Mouse (Mus musculus): ENCODE data around the gene Zfp618. TPM values are rescaled to one million over a fixed set of nuclear protein-coding genes. Genes with fewer than 3 reads are reported as not detected.

The Zfp618 gene
- polyA plus RNA-seq, 1 experiment from 2014 or later, result 37.6 TPM

DNA sequence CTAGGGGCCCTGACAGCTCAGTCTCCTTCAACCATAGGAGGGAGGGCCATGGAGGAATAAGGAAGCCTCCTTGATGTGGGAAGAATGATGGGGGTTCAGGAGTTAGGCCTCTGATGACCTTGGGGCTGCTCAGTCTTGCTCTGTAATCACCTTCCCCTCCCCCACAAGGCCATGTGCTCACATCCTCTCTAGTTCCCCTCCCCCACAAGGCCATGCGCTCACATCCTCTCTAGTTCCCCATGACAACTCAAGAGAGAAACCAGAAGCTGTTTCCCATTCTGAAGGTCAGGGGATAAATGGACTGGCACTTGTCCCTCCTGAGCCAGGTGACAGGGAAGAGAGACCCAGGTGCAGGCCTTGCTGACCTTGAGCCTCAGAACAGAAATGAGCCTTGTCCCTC lies 124.1 kb downstream of the Zfp618 start:
- Histone ChIP-seq H3K27me3 (replicated peaks) (no peaks in the 10 kb centered on the region), H3K4me1 (no peaks in the 10 kb centered on the region), H3K4me3 (no peak overlapping the region), H3K36me3 (replicated peaks) (no peaks in the 10 kb centered on the region), H3K27ac (no peak overlapping the region), H3K9me3 (no peaks in the 10 kb centered on the region), H3K9ac (no peak overlapping the region), H3K4me2 (no peak overlapping the region)
- 94% methylated on average over 1 of the region's 1 CpGs for WGBS
- ATAC-seq (replicated peaks), result no peak

DNA sequence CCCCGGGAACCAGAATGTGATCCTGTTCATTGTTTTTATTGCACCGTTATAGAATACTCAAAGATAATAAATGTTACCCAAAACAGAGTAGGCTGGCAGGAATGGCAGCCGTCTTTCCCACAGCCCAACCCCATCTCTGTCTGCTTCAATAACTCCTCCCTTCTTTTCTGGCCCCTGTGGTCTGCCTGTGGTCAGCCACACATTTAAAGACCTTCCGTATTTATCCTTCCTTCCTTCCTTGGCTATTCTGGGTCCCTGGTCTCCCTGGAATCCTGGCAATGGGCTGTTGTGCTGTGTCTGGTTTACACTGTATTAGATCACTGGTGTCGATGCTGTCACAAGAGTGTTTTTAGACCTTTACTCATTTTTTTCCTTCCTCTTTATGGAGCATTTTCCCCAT lies 125.8 kb downstream of the Zfp618 start:
- 93% methylated on average over 5 of the region's 5 CpGs for WGBS
- no peaks in the 10 kb centered on the region for H3K4me1 ChIP-seq
- H3K4me3 ChIP-seq, result no peak overlapping the region
- no peaks in the 10 kb centered on the region for H3K36me3 ChIP-seq (replicated peaks)
- no peaks in the 10 kb centered on the region for H3K9me3 ChIP-seq
- no peak overlapping the region for H3K27ac ChIP-seq
- no peak for ATAC-seq (replicated peaks)
- H3K4me2 ChIP-seq, result no peak overlapping the region
- no peak overlapping the region for H3K9ac ChIP-seq
- no peaks in the 10 kb centered on the region for H3K27me3 ChIP-seq (replicated peaks)

DNA sequence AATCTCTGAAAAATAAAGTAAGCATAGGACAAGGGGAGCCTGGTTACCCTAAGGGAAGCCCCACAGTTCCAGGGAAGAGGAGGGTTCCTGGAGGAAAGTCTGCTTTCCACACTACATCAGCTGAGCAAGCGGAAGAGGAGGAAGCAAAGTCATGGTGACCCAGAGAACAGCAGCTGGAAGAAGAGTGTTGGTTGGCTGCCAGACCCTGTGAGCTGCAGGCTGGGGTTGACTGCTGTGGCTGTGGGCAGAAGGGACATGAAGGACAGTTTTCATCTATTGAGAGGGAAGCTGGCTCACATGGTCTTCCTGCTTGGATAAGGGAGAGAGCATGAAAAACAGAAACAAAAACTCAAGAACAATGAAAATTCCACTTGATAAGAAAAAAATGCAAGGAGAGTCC lies 132.2 kb downstream of the Zfp618 start:
- no peak overlapping the region for H3K4me3 ChIP-seq
- no peak for ATAC-seq (replicated peaks)
- no peaks in the 10 kb centered on the region for H3K4me1 ChIP-seq
- WGBS, result 86% methylated on average over 1 of the region's 1 CpGs
- no peak overlapping the region for H3K4me2 ChIP-seq
- H3K27me3 ChIP-seq (replicated peaks), result no peaks in the 10 kb centered on the region
- no peak overlapping the region for H3K9ac ChIP-seq
- no peak overlapping the region for H3K27ac ChIP-seq
- peaks cover 19% of the 10 kb centered on the region; the same call in 1 of the 2 replicates for H3K36me3 ChIP-seq (replicated peaks)
- no peaks in the 10 kb centered on the region for H3K9me3 ChIP-seq

DNA sequence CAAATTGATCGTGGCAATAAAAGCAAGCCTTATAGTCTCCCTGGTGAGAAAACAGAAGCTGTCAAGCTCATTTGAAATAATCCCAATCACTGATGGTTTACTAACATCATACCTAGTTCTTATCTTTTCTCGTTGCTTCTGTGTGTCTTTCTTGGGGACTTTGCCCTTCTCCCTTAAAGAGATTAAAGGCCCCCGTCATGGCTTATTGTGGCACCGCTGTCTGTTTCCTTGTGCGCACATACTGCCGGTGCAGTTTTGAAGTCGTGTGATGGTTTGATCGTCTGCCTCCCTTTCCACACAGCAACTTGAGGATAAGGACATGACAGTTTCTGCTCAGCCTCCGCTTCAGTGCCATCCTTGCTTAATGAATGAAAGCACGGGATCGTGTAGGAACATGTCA lies 135.1 kb downstream of the Zfp618 start:
- Histone ChIP-seq H3K36me3 (replicated peaks) (peaks cover 19% of the 10 kb centered on the region; the same call in 1 of the 2 replicates), H3K9ac (no peak overlapping the region), H3K27me3 (replicated peaks) (no peaks in the 10 kb centered on the region), H3K4me3 (no peak overlapping the region), H3K27ac (no peak overlapping the region), H3K4me1 (no peaks in the 10 kb centered on the region), H3K4me2 (no peak overlapping the region), H3K9me3 (no peaks in the 10 kb centered on the region)
- 66% methylated on average over 11 of the region's 11 CpGs for WGBS
- no peak for ATAC-seq (replicated peaks)

DNA sequence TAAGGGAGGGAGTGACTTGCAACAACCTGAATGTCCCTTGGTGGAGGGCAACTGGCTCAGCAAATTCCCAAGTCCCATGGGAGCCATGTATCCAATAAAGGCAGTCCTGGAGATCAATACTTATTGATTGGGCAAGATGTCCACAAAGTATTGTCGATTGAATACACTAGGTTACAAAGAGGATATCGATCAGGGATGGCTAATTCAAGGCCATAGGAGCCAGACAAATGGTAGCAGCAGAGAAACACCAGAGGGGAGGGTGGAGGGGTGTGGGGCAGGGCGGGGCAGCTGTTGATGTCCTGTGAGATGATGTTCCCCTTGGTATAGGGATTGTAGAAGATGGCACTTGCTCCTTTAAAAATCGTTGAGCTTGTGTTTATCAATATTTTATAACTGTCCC lies 136.7 kb downstream of the Zfp618 start:
- WGBS, result 91% methylated on average over 4 of the region's 4 CpGs
- no peaks in the 10 kb centered on the region for H3K9me3 ChIP-seq
- no peaks in the 10 kb centered on the region for H3K4me1 ChIP-seq
- no peak overlapping the region for H3K9ac ChIP-seq
- H3K27me3 ChIP-seq (replicated peaks), result no peaks in the 10 kb centered on the region
- peaks cover 15% of the 10 kb centered on the region; the same call in 1 of the 2 replicates for H3K36me3 ChIP-seq (replicated peaks)
- ATAC-seq (replicated peaks), result no peak
- H3K27ac ChIP-seq, result no peak overlapping the region
- no peak overlapping the region for H3K4me3 ChIP-seq
- H3K4me2 ChIP-seq, result no peak overlapping the region

DNA sequence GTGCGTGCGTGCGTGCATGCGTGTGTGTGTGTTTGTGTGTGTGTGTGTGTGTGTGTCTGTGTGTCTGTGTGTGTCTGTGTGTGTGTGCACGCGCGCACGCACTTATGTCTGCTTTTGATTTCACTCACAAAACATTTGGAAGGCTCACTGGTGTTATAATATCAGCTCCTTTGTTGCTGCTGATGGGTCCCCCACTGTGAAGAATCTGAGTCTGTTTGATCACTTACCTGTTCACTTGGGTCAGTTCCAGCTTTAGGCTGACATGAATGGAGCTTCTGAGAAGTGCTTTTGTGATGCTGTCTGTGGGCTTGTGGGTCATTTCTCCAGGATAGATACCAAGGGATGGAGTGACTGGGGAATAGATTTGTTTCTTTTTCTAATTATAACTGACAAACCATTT lies 140.3 kb downstream of the Zfp618 start:
- ATAC-seq (replicated peaks), result no peak
- no peak overlapping the region for H3K9ac ChIP-seq
- no peak overlapping the region for H3K27ac ChIP-seq
- WGBS, result 95% methylated on average over 8 of the region's 8 CpGs
- H3K9me3 ChIP-seq, result no peaks in the 10 kb centered on the region
- no peak overlapping the region for H3K4me2 ChIP-seq
- H3K4me3 ChIP-seq, result no peak overlapping the region
- no peaks in the 10 kb centered on the region for H3K4me1 ChIP-seq
- H3K36me3 ChIP-seq (replicated peaks), result peaks cover 3% of the 10 kb centered on the region; the same call in 1 of the 2 replicates
- no peaks in the 10 kb centered on the region for H3K27me3 ChIP-seq (replicated peaks)

DNA sequence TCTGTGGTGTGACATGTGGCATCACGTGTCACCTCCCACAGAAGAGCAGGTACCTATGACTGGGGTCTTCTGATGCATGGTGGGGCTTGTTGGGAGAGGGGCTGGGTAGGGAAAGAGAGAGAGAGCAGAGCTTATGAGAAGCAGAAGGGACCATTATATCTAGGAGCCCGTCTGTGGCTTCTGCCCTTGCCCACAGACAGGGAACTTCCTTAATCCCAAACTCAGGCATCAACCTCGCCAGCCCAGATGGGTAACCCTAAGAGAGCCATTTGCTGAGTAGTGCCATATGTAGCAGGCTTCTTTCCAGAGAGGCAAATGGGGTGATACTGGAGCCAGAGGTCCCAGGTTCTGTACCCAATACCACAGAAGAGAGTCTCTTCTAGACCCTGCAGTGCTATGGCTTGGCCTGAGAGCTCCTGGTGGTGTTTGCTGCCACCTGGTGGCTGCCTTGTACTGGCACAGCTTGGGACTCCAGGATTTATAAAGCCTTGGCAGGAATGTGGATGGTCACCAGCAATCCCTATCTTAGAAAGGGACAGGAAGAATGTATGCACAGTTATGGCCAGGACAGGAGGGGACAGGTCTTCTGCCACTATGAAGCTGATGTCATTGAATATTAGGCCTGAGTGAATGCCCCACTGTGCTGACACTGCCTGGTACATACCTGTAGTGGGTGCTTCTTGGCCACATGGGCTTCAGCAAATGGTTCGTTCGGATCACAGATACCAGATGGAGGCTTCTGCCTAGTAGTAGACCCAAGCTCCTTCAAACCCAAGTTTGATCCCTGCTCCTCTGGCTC lies 153.5 kb downstream of the Zfp618 start:
- Histone ChIP-seq H3K9ac (no peak overlapping the region), H3K36me3 (replicated peaks) (peaks cover 13% of the 10 kb centered on the region; the same call in 1 of the 2 replicates), H3K9me3 (no peaks in the 10 kb centered on the region), H3K4me2 (no peak overlapping the region), H3K4me3 (no peak overlapping the region), H3K27me3 (replicated peaks) (no peaks in the 10 kb centered on the region), H3K27ac (no peak overlapping the region), H3K4me1 (no peaks in the 10 kb centered on the region)
- 89% methylated on average over 5 of the region's 5 CpGs for WGBS
- peak; percentile 91 for ATAC-seq (replicated peaks)

DNA sequence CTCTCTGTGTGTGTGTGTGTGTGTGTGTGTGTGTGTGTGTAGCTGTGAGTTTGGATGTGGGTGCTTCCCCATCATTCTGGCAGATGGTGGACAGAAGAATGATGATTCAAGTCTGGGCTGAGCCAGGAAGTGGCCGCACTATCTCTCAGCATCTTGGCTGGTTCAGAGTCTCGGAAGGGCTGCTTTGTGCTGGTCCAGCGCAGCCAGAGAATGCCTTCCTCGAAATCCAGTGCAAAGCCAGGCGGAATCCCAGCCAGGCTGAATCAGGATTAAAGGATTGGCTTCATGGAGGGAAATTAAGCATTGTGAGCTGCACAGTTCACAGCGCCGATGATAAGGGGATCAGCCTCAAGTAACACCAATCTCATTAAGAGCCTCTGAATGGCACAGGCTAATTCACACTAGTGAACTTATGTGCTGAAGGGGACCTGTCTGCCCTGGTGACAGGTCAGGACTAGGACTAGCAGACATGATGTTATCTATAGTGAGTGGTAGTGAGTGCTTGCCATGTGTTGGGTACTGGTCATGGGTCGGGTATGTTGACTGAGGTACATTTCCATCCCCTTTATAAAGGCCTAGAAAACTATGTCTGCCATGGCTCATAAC lies 159.6 kb downstream of the Zfp618 start:
- Histone ChIP-seq H3K27me3 (replicated peaks) (no peaks in the 10 kb centered on the region), H3K4me3 (no peak overlapping the region), H3K9ac (no peak overlapping the region), H3K9me3 (no peaks in the 10 kb centered on the region), H3K4me1 (no peaks in the 10 kb centered on the region), H3K4me2 (no peak overlapping the region), H3K36me3 (replicated peaks) (peaks cover 13% of the 10 kb centered on the region; the same call in 1 of the 2 replicates), H3K27ac (peak overlapping the region; percentile 40; the same call in 1 of the 2 replicates)
- ATAC-seq (replicated peaks), result peak; percentile 65; the same call in 1 of the 2 replicates
- 25% methylated on average over 8 of the region's 8 CpGs for WGBS

DNA sequence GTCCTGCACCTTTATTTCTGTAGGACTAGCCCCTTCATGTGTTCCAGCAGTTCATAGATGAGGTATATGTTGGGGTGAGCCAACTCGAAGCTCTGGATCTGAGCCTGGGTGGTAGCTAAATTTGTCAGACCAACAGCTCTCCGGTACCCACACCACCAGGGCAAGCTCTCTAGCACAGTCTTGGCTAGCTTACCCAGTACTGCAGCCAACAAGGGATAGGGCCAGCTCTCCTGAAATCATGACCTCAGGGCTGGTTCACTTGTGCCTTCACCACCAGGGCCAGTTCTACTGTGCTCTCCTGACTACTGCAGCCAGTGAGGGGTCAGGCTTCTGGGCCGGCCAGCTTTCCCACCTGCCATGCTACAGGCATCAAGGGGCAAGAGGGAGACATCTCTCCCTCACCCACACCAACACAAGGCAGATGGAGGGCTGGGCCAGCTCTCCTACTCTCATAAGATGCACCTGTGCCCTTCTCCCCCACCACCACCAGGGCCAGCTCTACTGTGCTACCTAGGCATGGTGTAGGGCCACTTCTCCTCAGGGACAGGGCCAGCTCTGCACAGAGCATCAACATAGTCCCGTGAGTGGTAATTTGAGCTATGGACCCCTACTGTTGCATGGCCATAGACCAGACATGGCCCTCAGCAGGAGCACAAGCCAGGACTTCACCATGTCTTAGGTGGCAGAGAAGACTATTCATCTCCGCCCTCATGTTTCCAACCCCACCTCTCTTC lies 164.7 kb downstream of the Zfp618 start:
- H3K4me2 ChIP-seq, result no peak overlapping the region
- no peaks in the 10 kb centered on the region for H3K9me3 ChIP-seq
- H3K9ac ChIP-seq, result no peak overlapping the region
- 90% methylated on average over 5 of the region's 5 CpGs for WGBS
- H3K27ac ChIP-seq, result no peak overlapping the region
- peak; percentile 35; the same call in 1 of the 2 replicates for ATAC-seq (replicated peaks)
- no peaks in the 10 kb centered on the region for H3K4me1 ChIP-seq
- no peaks in the 10 kb centered on the region for H3K27me3 ChIP-seq (replicated peaks)
- peaks cover 13% of the 10 kb centered on the region for H3K36me3 ChIP-seq (replicated peaks)
- no peak overlapping the region for H3K4me3 ChIP-seq

DNA sequence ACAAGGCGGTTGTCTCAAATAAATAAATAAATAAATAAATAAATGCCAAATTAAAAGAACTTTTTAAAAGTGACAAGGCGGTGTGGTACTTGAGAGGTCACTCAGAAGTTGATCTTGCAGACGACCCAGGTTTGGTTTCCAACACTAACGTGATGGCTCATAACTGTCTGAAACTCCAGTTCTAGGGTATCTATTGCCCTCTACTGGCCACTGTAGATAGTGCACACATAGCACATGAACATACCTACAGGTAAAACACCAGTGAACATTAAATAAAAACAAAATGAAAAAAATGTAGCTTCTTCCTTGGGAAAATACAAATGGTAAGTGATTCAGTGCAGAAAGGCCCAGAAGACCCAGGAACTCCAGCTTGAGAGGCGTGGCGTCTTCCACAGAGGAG lies 181.9 kb downstream of the Zfp618 start:
- Histone ChIP-seq H3K27me3 (replicated peaks) (no peaks in the 10 kb centered on the region), H3K4me3 (no peak overlapping the region), H3K4me1 (no peaks in the 10 kb centered on the region), H3K9me3 (no peaks in the 10 kb centered on the region), H3K27ac (no peak overlapping the region), H3K36me3 (replicated peaks) (no peaks in the 10 kb centered on the region), H3K9ac (no peak overlapping the region), H3K4me2 (no peak overlapping the region)
- WGBS, result 93% methylated on average over 6 of the region's 6 CpGs
- ATAC-seq (replicated peaks), result no peak

DNA sequence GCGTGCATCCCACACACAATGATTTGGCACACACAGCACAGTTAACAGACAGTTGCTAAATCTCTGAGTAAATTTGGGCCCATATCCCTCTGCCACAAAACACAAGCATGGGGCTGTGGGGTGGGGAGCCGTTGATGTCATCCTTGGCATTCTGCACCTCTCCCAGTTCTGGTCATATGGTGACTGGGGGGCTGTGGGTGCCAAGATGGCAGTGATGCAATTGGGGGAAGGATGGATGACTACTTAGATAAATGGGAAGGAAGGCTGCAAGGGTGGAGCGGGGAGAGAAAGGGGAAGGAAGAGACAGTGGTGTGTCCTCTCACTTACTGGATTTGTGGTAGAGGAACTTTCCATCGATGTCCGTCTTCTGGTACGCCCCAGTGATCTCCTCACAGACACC lies 185.8 kb downstream of the Zfp618 start:
- H3K36me3 ChIP-seq (replicated peaks), result no peaks in the 10 kb centered on the region

DNA sequence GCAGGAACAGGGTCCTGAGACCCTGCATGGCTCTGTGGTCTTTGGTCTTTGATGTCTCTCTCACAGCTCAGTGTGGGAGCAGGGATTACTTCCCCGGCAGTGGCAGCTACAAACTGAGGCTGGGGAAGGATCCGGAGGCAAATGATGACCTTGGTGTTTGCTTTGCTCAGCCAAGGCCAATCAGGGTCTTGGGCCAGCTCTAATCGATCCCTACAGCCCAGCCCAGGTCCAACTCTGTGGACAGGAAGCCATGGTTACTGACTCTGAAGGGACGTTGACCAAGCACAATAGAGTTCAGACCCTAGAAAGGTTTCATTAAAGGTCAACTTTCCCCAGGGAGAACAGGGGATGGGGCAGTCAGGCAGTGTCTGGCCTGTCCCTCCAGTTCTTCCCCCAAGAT lies 188.7 kb downstream of the Zfp618 start:
- no peaks in the 10 kb centered on the region for H3K27me3 ChIP-seq (replicated peaks)
- ATAC-seq (replicated peaks), result no peak
- H3K4me3 ChIP-seq, result no peak overlapping the region
- no peaks in the 10 kb centered on the region for H3K9me3 ChIP-seq
- no peak overlapping the region for H3K27ac ChIP-seq
- H3K4me2 ChIP-seq, result no peak overlapping the region
- 51% methylated on average over 4 of the region's 4 CpGs for WGBS
- H3K36me3 ChIP-seq (replicated peaks), result no peaks in the 10 kb centered on the region
- peaks cover under 1% of the 10 kb centered on the region; the same call in 1 of the 2 replicates for H3K4me1 ChIP-seq
- H3K9ac ChIP-seq, result no peak overlapping the region

More for the DNA sequence above, 185.8 kb downstream of the Zfp618 start:
- no peak overlapping the region for H3K4me2 ChIP-seq
- H3K9ac ChIP-seq, result no peak overlapping the region
- H3K27me3 ChIP-seq (replicated peaks), result no peaks in the 10 kb centered on the region
- ATAC-seq (replicated peaks), result no peak
- 94% methylated on average over 6 of the region's 6 CpGs for WGBS
- no peaks in the 10 kb centered on the region for H3K4me1 ChIP-seq
- no peaks in the 10 kb centered on the region for H3K9me3 ChIP-seq
- no peak overlapping the region for H3K4me3 ChIP-seq
- no peak overlapping the region for H3K27ac ChIP-seq
